Mouse (Mus musculus) E14TG2a.4 (cell line): Measurements from ENCODE around the gene Siglecg.

Experiments used
- H3K27me3 ChIP-seq: 2 replicates; pipeline ENCODE4 v1.6.1; 2014; ENCODE audit warnings: low read length, control low read depth; ENCODE audit not compliant: insufficient read depth
- H3K36me3 ChIP-seq: 2 replicates; pipeline ENCODE4 v1.6.1; 2014; ENCODE audit warnings: low read length, control low read depth; ENCODE audit not compliant: insufficient read depth
- H3K4me1 ChIP-seq: replicated peaks from 2 replicates; pipeline ENCODE4 v1.6.1; 2014; ENCODE audit warnings: low read depth, low read length, control low read depth
- H3K4me3 ChIP-seq: replicated peaks from 2 replicates; pipeline ENCODE4 v1.5.1; 2014; ENCODE audit warnings: mild to moderate bottlenecking, low read length
- H3K9me3 ChIP-seq: 2 replicates; pipeline ENCODE4 v1.6.1; 2014; ENCODE audit warnings: low read length, control low read depth
- CTCF ChIP-seq: conservative IDR thresholded peaks from 2 replicates; pipeline ENCODE4 v1.5.1; 2014; ENCODE audit warnings: low read length
- NANOG ChIP-seq: IDR thresholded peaks from 2 replicates; pipeline ENCODE4 v1.6.1; 2014; ENCODE audit warnings: borderline replicate concordance, low read length, mixed read lengths
- POU5F1 ChIP-seq: IDR thresholded peaks from 2 replicates; pipeline ENCODE4 v1.6.1; 2014; ENCODE audit warnings: low read length, borderline replicate concordance

Siglecg gene

GRCm38 (mm10) chr7:43408131-43408553, at the start of gene Siglecg:
TSS of gene Siglecg (plus strand) at chr7:43408204.
- H3K4me3 ChIP-seq = no peak within 1 kb of the TSS
- peaks cover 2% of the 10 kb centered on the region; the same call in 1 of the 2 replicates for H3K27me3 ChIP-seq
- TF ChIP-seq CTCF = no peak
- no peak for TF ChIP-seq NANOG
- no peak for TF ChIP-seq POU5F1

GRCm38 (mm10) chr7:43358556-43358955, 49.4 kb upstream of the Siglecg start:
- H3K4me3 ChIP-seq = no peak overlapping the region
- H3K27me3 ChIP-seq = 0 out of 2 replicates have a peak, but pooled peaks cover 2% of the 10 kb centered on the region
- no peaks in the 10 kb centered on the region for H3K36me3 ChIP-seq
- H3K4me1 ChIP-seq = peaks cover 25% of the 10 kb centered on the region
- no peak for TF ChIP-seq CTCF
- no peak for TF ChIP-seq POU5F1
- TF ChIP-seq NANOG = no peak
- H3K9me3 ChIP-seq = no peaks in the 10 kb centered on the region

More at GRCm38 (mm10) chr7:43408131-43408553, at the start of gene Siglecg:
- H3K36me3 ChIP-seq = no peaks in the 10 kb centered on the region
- no peaks in the 10 kb centered on the region for H3K9me3 ChIP-seq
- peaks cover 10% of the 10 kb centered on the region for H3K4me1 ChIP-seq

- H3K36me3 ChIP-seq = no peaks in the 10 kb centered on the region
- no peak overlapping the region for H3K4me3 ChIP-seq
- TF ChIP-seq CTCF (no peak), NANOG (no peak), POU5F1 (no peak)
- peaks cover 5% of the 10 kb centered on the region for H3K4me1 ChIP-seq
- H3K27me3 ChIP-seq = 0 out of 2 replicates have a peak, but pooled peaks cover 2% of the 10 kb centered on the region
- no peaks in the 10 kb centered on the region for H3K9me3 ChIP-seq
These were observed 46.6 kb upstream of the Siglecg start for GRCm38 (mm10) chr7:43361442-43361841.

- no peaks in the 10 kb centered on the region for H3K36me3 ChIP-seq
- H3K9me3 ChIP-seq = no peaks in the 10 kb centered on the region
- H3K4me1 ChIP-seq = peaks cover 6% of the 10 kb centered on the region; the same call in 1 of the 2 replicates
- no peak overlapping the region for H3K4me3 ChIP-seq
- 0 out of 2 replicates have a peak, but pooled peaks cover 2% of the 10 kb centered on the region for H3K27me3 ChIP-seq
- TF ChIP-seq CTCF = no peak
- TF ChIP-seq POU5F1 = no peak
- TF ChIP-seq NANOG = no peak
These were observed 46.0 kb upstream of the Siglecg start for GRCm38 (mm10) chr7:43362021-43362420.

- no peaks in the 10 kb centered on the region for H3K27me3 ChIP-seq
- H3K4me1 ChIP-seq = no peaks in the 10 kb centered on the region
- no peak for TF ChIP-seq POU5F1
- TF ChIP-seq CTCF = peak; percentile 97
- no peak for TF ChIP-seq NANOG
- no peaks in the 10 kb centered on the region for H3K9me3 ChIP-seq
- no peaks in the 10 kb centered on the region for H3K36me3 ChIP-seq
- H3K4me3 ChIP-seq = no peak overlapping the region
These were observed 29.8 kb upstream of the Siglecg start for GRCm38 (mm10) chr7:43378226-43378625.

DNA sequence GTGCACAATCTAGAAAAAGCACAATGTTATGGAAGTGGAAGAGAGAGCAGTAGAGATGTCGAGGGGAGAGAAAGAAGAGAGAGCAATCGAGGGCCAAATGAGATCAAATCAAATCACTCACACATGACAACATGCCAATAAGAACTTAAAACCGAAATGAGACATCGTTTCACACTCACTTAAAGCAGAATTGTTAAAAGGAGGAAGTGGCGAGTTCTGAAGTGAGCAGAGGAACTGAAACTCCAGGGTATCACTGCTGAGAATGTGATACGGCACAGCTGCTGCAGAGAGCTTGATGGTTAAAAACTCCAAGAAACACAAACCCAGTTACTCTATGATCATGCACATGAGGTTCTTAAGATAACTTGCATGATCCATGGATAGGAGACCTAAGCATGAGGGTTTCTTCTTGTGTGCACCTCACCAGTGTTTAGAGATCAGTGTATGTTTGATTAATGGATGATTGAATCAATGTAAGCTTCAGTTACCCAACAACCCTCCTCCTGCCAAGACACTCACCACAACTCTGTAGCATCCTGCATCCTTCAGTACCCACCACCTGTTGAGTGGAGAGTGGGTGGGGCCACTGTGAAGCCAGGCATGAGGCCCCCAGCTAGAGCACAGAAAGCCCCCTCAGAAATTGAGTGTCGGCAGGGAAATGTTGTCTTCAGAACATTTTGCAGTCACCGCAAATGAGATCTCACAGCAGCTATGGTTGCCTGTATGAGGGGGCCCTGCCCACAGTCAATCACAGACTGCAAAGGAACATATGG, 15.5 kb upstream of the Siglecg start:
- Histone ChIP-seq H3K27me3 (0 out of 2 replicates have a peak, but pooled peaks cover 17% of the 10 kb centered on the region), H3K36me3 (no peaks in the 10 kb centered on the region), H3K9me3 (no peaks in the 10 kb centered on the region), H3K4me3 (no peak overlapping the region), H3K4me1 (no peaks in the 10 kb centered on the region)
- TF ChIP-seq CTCF (no peak), POU5F1 (no peak), NANOG (no peak)

DNA sequence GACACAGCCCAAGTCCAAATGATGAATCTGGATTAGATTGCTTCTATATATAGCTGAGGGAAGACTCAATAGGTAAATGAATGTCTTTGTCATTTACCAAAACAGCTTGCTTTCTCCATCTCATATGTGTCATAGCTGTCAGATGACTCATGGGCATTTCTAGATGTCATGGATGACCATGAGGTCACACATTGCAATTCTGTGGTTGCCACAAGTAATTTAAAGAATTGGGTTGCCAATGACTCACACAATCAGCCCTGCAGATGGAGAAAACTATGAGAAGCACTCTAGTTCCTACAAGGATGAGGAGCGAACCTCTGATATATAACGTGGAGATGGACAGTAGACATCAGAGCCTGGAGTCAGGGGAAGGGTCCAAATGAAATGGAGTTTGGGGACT, 8.5 kb upstream of the Siglecg start:
- no peak for TF ChIP-seq POU5F1
- TF ChIP-seq NANOG = no peak
- TF ChIP-seq CTCF = no peak
- Histone ChIP-seq H3K4me1 (no peaks in the 10 kb centered on the region), H3K4me3 (no peak overlapping the region), H3K36me3 (no peaks in the 10 kb centered on the region), H3K9me3 (no peaks in the 10 kb centered on the region), H3K27me3 (0 out of 2 replicates have a peak, but pooled peaks cover 11% of the 10 kb centered on the region)

DNA sequence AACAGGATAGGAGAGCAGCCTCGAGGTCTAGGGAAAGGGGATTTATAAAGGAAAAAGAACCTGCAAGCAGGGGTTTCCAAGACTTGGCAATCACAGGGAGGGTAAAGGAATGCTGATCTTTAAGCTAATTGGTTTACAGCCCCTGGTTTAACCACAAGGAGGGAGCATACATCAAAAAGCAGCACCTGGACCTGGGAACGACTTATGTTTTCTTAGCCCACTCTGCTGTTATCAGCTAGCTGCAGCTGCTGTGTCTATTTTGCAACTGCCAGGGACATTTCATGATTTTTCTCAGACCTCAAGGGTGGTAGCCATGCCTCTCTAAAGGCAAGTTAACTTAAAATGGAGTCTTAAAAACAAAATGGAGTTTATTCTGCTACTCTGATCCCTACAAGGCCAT, 5.3 kb upstream of the Siglecg start:
- Histone ChIP-seq H3K9me3 (no peaks in the 10 kb centered on the region), H3K27me3 (no peaks in the 10 kb centered on the region), H3K36me3 (no peaks in the 10 kb centered on the region), H3K4me1 (no peaks in the 10 kb centered on the region), H3K4me3 (no peak overlapping the region)
- no peak for TF ChIP-seq POU5F1
- TF ChIP-seq NANOG = no peak
- no peak for TF ChIP-seq CTCF
